Mouse (Mus musculus): ENCODE measurements around the gene Sf3a2. TPM values are rescaled to one million over a fixed set of nuclear protein-coding genes. Genes with fewer than 3 reads are reported as not detected.

The Sf3a2 gene
- polyA plus RNA-seq, 1 experiment, result 50.7 TPM

GRCm38 (mm10) chr10:80774549-80774948, 23.4 kb upstream of the Sf3a2 start:
- peak; percentile 92 to 97 for DNase-seq (ENCODE audit: extremely low spot score in 1 of 2, low spot score in 1 of 2)

GRCm38 (mm10) chr10:80774981-80775380, 23.0 kb upstream of the Sf3a2 start:
- DNase-seq (ENCODE audit: extremely low spot score in 1 of 2, low spot score in 1 of 2), result no peak

- no peak for DNase-seq (ENCODE audit: extremely low spot score in 1 of 2, low spot score in 1 of 2)
Observed at GRCm38 (mm10) chr10:80775731-80776130, 22.3 kb upstream of the Sf3a2 start.

GRCm38 (mm10) chr10:80776358-80776869, 21.6 kb upstream of the Sf3a2 start:
- no peak for DNase-seq (ENCODE audit: extremely low spot score in 1 of 2, low spot score in 1 of 2)

- no peak for DNase-seq (ENCODE audit: extremely low spot score in 1 of 2, low spot score in 1 of 2)
Observed at GRCm38 (mm10) chr10:80777123-80777522, 20.9 kb upstream of the Sf3a2 start.

GRCm38 (mm10) chr10:80779565-80779964, 18.4 kb upstream of the Sf3a2 start:
- DNase-seq (ENCODE audit: extremely low spot score in 1 of 2, low spot score in 1 of 2), result no peak

GRCm38 (mm10) chr10:80784302-80784701, 13.7 kb upstream of the Sf3a2 start:
- peak in 1 of 2 experiments; percentile 26 for DNase-seq (ENCODE audit: extremely low spot score in 1 of 2, low spot score in 1 of 2)

GRCm38 (mm10) chr10:80784871-80785270, 13.1 kb upstream of the Sf3a2 start:
- DNase-seq (ENCODE audit: extremely low spot score in 1 of 2, low spot score in 1 of 2), result no peak

- no peak for DNase-seq (ENCODE audit: extremely low spot score in 1 of 2, low spot score in 1 of 2)
Observed at GRCm38 (mm10) chr10:80785963-80786362, 12.0 kb upstream of the Sf3a2 start.

GRCm38 (mm10) chr10:80787517-80787916, 10.5 kb upstream of the Sf3a2 start:
- DNase-seq (ENCODE audit: extremely low spot score in 1 of 2, low spot score in 1 of 2), result no peak

GRCm38 (mm10) chr10:80790761-80791404, 7.1 kb upstream of the Sf3a2 start:
- no peak for DNase-seq (ENCODE audit: extremely low spot score in 1 of 2, low spot score in 1 of 2)

- DNase-seq (ENCODE audit: extremely low spot score in 1 of 2, low spot score in 1 of 2), result peak in 1 of 2 experiments; percentile 28
Observed at GRCm38 (mm10) chr10:80791476-80792174, 6.4 kb upstream of the Sf3a2 start.

- peak in 1 of 2 experiments; percentile 39 for DNase-seq (ENCODE audit: extremely low spot score in 1 of 2, low spot score in 1 of 2)
Observed at GRCm38 (mm10) chr10:80792175-80793032, 5.6 kb upstream of the Sf3a2 start.

GRCm38 (mm10) chr10:80793033-80793784, 4.8 kb upstream of the Sf3a2 start:
- DNase-seq (ENCODE audit: extremely low spot score in 1 of 2, low spot score in 1 of 2), result no peak

GRCm38 (mm10) chr10:80793803-80794202, 4.2 kb upstream of the Sf3a2 start:
- DNase-seq (ENCODE audit: extremely low spot score in 1 of 2, low spot score in 1 of 2), result no peak

- no peak for DNase-seq (ENCODE audit: extremely low spot score in 1 of 2, low spot score in 1 of 2)
Observed at GRCm38 (mm10) chr10:80794750-80795149, 3.2 kb upstream of the Sf3a2 start.

GRCm38 (mm10) chr10:80796307-80796848, 1.6 kb upstream of the Sf3a2 start:
- DNase-seq (ENCODE audit: extremely low spot score in 1 of 2, low spot score in 1 of 2), result no peak

- no peak for DNase-seq (ENCODE audit: extremely low spot score in 1 of 2, low spot score in 1 of 2)
Observed at GRCm38 (mm10) chr10:80797186-80798149, 530 bp upstream of the Sf3a2 start.

- DNase-seq (ENCODE audit: extremely low spot score in 1 of 2, low spot score in 1 of 2), result no peak
Observed at GRCm38 (mm10) chr10:80799070-80799566, 1.1 kb downstream of the Sf3a2 start.
